Mouse (Mus musculus): Measurements from ENCODE around the gene Minos1.

The Minos1 gene

GRCm38 (mm10) chr4:139142985-139143384 is 12.1 kb upstream of the Minos1 start:
- no peak for DNase-seq

- no peak for DNase-seq
These were observed 10.9 kb upstream of the Minos1 start for GRCm38 (mm10) chr4:139141785-139142184.

GRCm38 (mm10) chr4:139140267-139140666 is 9.4 kb upstream of the Minos1 start:
- DNase-seq = no peak

GRCm38 (mm10) chr4:139136011-139136410 is 5.1 kb upstream of the Minos1 start:
- DNase-seq = no peak

DNA sequence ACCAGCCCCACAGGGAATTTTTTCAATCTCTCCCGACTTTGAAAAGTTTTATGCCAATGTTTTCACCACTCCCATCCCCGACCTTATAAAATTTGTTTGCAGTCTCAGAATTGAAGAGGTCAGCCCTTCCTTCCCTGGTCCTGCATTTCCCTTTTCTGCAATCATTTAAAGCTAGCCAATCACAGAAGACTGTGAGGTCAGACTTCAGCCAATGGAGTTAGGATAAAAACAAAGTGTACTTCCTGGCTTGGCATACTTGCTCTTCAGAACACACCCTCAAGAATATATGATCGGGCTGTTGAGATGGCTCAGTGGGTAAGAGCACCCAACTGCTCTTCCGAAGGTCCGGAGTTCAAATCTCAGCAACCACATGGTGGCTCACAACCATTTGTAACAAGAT is 2.2 kb upstream of the Minos1 start:
- no peak for DNase-seq

- DNase-seq = peak in 1 of 2 experiments; percentile 22
These were observed 1.2 kb upstream of the Minos1 start for GRCm38 (mm10) chr4:139131858-139132672.

DNA sequence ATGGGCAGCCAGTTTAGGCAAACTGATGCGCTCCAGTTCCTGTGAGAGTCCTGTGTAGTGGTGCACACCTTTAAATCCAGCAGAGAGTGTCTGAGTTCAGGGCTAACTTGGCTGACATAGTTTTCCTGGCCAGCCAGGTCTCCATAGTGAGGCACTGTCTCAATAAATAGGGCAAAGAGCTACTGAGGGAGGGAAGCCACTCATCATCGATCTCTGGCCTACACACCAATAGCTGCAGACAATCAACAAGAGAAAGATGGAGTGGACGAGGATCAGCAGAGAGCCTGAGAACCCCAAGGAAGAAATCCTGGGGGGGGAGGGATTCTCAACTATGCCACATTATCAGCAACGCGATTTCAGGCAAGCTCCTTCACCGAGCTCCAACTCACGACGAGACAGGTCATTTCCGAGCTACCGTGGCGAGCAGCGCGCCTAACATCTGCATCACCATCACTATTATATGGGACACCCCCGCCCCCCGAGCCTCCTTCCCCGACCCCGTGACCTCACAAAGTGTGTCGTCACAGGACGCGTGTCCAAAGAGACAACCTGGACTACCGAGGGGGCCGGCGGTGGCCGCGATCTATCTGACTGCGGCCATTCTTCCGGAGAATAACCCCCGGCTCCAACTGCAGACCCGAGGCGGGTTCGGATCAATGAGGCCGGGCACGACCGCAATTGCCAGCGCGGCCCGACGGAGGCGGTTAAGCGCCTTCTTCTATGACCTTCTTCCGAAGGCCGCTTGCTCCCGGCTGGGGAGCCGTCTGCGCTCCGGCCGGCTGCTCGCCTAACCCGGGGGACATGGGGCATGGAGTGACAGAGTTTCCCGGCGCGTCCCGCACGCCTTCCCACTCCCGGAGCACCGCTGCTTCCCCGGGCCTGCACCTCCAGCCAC is 860 bp downstream of the Minos1 start:
- DNase-seq = peak in 1 of 2 experiments; percentile 65

DNA sequence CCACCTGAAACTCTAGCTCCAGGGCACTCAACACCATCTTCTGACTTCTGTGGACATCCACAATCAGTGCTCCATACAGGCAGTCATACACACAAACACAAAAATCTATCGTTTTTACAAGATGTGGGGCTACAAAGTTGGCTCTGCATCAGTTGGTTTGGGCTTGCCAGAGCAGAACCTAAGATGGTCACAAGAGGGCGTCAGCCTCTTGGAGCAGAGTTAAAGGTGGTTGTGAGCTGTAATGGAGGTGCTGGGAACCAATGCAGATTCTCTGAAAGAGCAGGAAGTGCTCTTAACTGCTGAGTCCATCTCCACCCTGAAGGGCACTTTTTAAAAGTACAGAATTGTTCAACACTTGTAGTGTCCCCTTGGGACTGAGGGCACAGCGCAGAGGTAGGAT is 4.4 kb downstream of the Minos1 start:
- DNase-seq = no peak

GRCm38 (mm10) chr4:139124940-139125339 is 6.0 kb downstream of the Minos1 start:
- no peak for DNase-seq

- DNase-seq = no peak
These were observed 8.4 kb downstream of the Minos1 start for GRCm38 (mm10) chr4:139122557-139122956.

DNA sequence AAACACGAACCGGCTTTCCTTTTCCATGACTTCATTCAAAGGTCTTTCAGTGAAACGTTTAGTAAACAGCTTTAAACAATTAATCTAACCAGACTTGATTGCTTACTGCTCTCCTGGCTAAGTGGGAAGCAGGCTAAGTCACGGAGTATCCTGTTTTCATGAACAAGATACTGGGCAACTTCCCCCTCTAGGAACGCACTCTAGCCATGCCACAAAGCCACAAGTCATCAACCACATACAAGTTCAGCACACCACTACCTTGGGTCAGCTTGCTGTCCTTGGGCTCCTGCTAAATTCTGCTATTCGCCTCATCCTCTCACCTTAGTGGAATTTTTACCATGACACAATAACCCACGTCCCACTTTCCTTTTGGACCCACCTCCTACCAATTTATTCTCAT is 9.9 kb downstream of the Minos1 start:
- no peak for DNase-seq

DNA sequence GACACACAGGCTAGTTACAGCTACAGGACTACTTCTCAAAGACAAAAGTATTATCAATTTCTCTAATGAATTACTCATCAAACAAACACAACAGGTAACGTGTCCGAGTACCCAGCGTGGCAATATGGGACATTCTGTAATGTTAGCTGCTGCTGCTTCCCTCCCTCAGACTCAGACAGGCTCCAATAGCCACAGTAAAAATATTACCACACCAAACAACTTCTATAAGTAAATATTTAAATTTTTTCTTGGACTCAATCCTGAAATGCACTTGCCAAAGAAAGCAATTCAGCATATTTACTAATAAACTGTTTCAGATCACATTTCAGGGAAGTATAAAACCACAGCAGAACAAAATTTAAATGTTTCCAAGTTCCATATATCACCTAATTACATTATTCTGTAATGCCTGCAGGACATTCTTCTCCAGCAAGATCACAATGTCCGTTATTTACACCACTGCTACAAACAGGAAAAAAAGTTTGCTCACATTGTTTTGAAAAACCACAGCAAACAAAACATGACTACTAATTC is 10.6 kb downstream of the Minos1 start:
- no peak for DNase-seq

DNA sequence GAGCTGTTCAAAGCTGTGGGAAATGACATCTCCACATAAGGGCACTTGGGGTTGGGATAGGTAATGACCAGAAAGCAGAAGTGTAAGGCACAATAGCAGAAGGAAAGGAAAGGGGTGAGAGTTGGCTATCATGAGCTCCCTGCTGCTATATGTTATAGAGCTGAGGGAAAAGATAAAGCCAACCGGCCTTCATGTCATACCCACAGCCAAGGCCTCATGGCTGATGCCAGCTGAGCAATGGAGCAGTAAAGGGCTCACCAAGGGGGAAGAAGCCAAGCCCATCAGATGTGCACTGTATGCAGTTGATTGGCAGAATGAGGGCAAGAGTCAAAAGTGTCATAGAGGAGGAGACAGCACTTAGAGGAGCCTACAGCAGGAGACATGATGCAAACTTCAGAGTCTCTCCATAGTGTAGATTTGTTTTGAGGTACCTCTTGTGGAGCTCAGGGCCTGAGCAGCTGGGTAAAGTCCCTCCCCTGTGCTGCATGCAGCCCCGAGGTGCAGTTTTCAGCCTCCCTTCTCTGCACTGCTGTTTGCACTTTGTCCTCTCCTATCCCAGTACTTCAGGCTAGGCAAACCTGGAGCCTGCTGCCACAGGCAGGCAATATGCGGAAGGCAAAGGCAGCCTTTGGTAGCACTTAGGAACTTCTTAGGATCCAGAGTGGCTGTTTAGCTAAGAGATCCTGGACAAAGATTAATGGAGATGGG is 14.4 kb downstream of the Minos1 start:
- peak in 1 of 2 experiments; percentile 26 for DNase-seq

DNA sequence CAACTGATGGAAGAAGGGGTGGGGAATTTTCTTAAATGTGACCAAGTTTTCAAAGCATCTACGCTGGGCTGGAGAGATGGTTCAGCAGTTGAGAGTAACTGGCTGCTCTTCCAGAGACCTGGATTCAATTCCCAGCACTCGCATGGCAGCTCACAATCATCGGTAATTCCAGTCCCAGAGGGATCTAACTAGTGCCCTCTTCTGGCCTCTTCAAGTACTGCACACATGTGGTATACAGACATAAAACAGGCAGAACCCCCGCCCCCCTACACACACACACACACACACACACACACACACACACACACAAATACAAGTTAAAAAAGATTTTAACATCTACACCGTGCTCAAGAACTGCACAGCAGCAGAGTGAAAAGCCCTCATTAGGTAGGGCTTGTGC is 15.2 kb downstream of the Minos1 start:
- DNase-seq = peak in 1 of 2 experiments; percentile 37

DNA sequence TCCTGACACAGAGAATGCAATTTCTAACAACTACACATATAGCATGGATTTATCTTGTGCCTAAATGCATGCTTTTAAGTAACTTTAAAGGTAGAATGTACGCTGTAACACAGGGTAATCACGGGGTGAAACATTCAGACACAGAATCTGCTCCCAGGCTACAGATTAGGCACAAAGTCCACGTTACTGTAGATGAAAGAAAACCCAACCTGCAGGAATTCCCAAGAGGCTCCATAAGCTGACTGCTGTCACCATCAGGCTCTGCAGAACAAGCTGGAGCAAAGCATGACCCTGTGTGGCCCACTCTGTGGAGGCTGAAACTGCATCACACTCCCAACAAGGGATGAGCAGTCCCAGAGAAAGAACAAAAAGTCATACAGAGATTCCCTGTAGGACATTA is 18.4 kb downstream of the Minos1 start:
- DNase-seq = no peak

DNA sequence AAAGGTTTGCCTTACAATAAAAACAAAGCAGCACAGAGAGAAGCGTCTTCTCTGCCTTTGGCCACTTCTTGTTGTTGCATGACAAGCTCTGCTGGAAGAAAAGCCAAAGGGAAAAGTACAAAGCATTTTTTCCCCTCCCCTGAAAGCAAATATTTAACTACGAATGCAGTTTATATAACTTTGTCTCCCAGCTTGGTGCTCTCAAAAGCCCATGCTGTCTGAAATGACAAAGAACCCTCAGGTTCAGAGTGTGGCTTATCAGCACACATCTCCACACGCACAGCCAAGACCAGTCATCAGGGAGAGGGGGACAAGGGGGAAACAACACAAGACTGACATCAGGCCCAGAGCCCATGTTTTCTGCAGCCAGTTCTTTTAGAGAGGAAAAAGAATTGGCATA is 19.5 kb downstream of the Minos1 start:
- no peak for DNase-seq

DNA sequence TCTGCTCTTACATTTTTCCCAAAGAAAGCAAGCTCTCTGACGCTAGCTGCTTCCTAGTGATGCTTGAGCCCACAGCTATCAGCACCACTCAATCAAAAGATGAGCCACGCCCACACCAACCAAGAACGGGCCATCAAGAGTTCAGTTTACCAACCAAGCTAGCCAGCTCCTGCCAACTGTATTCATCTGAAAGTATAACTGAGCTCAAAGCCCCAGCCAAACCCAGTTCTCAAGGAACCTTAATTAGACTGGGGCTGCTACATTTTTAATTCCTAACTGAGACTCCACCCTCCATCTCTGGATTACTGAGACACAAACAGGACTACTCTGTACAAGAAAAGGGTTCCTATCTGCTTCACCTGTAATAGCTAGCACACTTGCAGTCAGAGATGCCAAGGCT is 20.1 kb downstream of the Minos1 start:
- no peak for DNase-seq

GRCm38 (mm10) chr4:139105453-139105852 is 25.5 kb downstream of the Minos1 start:
- no peak for DNase-seq

GRCm38 (mm10) chr4:139101546-139101945 is 29.4 kb downstream of the Minos1 start:
- DNase-seq = no peak

- DNase-seq = no peak
These were observed 30.6 kb downstream of the Minos1 start for GRCm38 (mm10) chr4:139100326-139100725.

DNA sequence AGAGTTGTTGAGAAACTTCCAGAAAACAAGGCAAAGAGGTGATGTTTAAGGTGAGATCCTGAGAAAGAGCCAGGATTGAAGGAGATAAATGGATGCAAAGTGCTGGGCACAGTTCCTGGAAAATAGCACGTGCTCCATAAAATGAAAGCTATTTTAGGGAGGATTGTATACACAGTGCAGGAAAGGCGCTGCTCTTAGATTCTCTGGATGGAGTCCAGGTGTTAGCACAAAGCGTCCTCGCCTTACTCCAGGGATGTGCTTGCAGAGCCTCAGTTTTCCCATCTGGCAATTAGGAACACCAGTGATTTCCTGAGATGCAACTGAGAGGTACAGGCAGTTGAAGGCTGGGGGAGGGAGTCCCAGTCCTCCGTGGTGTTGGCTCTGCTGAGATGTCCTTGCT is 34.7 kb downstream of the Minos1 start:
- no peak for DNase-seq

GRCm38 (mm10) chr4:139095406-139095805 is 35.5 kb downstream of the Minos1 start:
- peak in 1 of 2 experiments; percentile 37 for DNase-seq

DNA sequence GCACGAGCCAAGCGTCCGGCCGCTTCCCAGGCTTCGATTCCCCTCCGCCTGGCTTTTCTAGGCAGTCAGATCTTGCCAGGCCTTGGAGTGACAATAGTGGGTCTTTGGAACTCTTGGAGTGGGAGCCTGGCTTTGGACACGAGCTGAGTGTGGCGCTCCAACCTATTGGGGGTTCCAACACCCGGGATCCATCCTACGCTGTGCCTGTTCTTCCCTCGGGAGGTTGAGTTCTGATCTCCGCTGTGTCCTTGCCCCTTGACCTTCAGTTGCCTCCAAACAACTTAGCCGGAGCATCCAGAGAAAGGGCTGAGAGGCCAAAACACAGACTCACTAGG is 37.8 kb downstream of the Minos1 start:
- DNase-seq = no peak

All from cerebellum, postnatal 25 days (tissue).